Mouse (Mus musculus) bone marrow macrophage, adult 2 months (primary cell): ENCODE measurements around the gene Cd3e.

Experiments used
- CTCF ChIP-seq: IDR thresholded peaks from 2 replicates; pipeline ENCODE4 v1.5.1; 2012; ENCODE audit warnings: low read depth, mild to moderate bottlenecking, low read length, moderate library complexity
- POLR2A ChIP-seq: IDR thresholded peaks from 2 replicates; pipeline ENCODE4 v1.6.1; 2012; ENCODE audit warnings: mild to moderate bottlenecking, low read depth, low read length, borderline replicate concordance

DNA sequence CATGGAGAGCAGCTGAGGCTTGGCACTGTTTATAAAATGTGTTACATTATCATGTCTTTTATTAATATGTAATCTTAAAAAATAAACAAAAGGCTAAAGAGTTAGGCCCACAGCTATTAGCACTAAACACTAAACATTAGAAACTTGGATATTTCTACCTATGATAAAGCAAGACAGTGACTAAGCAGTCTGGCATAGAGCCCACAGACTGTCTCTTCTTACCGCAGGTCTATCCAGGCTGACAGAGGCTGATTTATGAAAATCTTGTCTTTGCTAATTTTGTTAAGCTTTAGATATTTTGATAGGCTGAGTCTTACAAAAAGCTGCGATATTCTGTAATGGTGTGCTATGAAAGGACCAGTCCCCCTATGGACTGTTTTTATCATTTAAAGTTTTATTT is 16.2 kb downstream of the Cd3e start:
- TF ChIP-seq POLR2A (no peak), CTCF (no peak)
